8 mouse cellular contexts compared by ENCODE assay signal in genomic region chr12:99562073-99562866, GRCm38 (mm10). TPM values are rescaled to one million over a fixed set of nuclear protein-coding genes. Genes with fewer than 3 reads are reported as not detected.
DNase-seq lines count a peak whose midpoint lies in the region; ATAC-seq and TF ChIP-seq lines count a peak whose summit lies in the region.

No protein-coding gene starts in this region.

- peak; percentile 44 for ATAC-seq in granulocyte monocyte progenitor cell, adult 5-6 weeks (replicated peaks; ENCODE audit: poor library complexity, severe bottlenecking)
- ATAC-seq in intestine, embryonic 16.5 days, result peak; percentile 60
- peak; percentile 69 for ATAC-seq in midbrain, embryonic 11.5 days (ENCODE audit: low FRiP score)

- intact Hi-C loops in left cerebral cortex, postnatal 4 days (cut with DNase I), result loop anchor here (2.0 to 10.0 kb wide), 4 partner anchors 67 to 467 kb away; no protein-coding TSS in a partner anchor

- H3K27ac ChIP-seq in intestine, embryonic 16.5 days (ENCODE audit: low read length), result peak overlapping the region; percentile 84
- peak overlapping the region; percentile 48; the same call in 1 of the 2 replicates for H3K27ac ChIP-seq in midbrain, embryonic 11.5 days (ENCODE audit: low read depth, low read length)
- peak overlapping the region; percentile 25 for H3K27ac ChIP-seq in small intestine, adult 2 months (ENCODE audit: insufficient read depth, low read depth, low read length)

- no peaks in the 10 kb centered on the region for H3K36me3 ChIP-seq in intestine, embryonic 16.5 days (ENCODE audit: control insufficient read depth, insufficient read depth, low read length)
- no peaks in the 10 kb centered on the region for H3K36me3 ChIP-seq in midbrain, embryonic 11.5 days (ENCODE audit: control insufficient read depth, insufficient read depth, low read length)
- H3K36me3 ChIP-seq in small intestine, adult 2 months (ENCODE audit: control insufficient read depth, insufficient read depth, low read length), result no peaks in the 10 kb centered on the region

- peak overlapping the region; percentile 87 for H3K4me2 ChIP-seq in intestine, embryonic 16.5 days (ENCODE audit: low read depth, low read length)
- peak overlapping the region; percentile 52 for H3K4me2 ChIP-seq in midbrain, embryonic 11.5 days

- H3K9me3 ChIP-seq in intestine, embryonic 16.5 days (ENCODE audit: control insufficient read depth, low read length), result no peaks in the 10 kb centered on the region
- H3K9me3 ChIP-seq in midbrain, embryonic 11.5 days (ENCODE audit: control insufficient read depth, low read length), result no peaks in the 10 kb centered on the region

- TF ChIP-seq POLR2A in small intestine, adult 2 months (IDR thresholded peaks at IDR 0.05; ENCODE audit: low read depth, low read length), result 0 out of 2 replicates have a peak, but pooled peaks have one; percentile 36

- H3K9ac ChIP-seq in intestine, embryonic 16.5 days (ENCODE audit: low read depth, low read length), result peak overlapping the region; percentile 86
- H3K9ac ChIP-seq in midbrain, embryonic 11.5 days (ENCODE audit: low read length), result peak overlapping the region; percentile 69

- peaks cover 14% of the 10 kb centered on the region for H3K4me1 ChIP-seq in intestine, embryonic 16.5 days (ENCODE audit: control insufficient read depth, insufficient read depth, low read length)
- H3K4me1 ChIP-seq in midbrain, embryonic 11.5 days (ENCODE audit: control insufficient read depth, insufficient read depth, low read length), result peaks cover 11% of the 10 kb centered on the region
- H3K4me1 ChIP-seq in small intestine, adult 2 months (ENCODE audit: control insufficient read depth, insufficient read depth, insufficient read length, low read length), result peaks cover 3% of the 10 kb centered on the region; the same call in 1 of the 2 replicates

- H3K4me3 ChIP-seq in intestine, embryonic 16.5 days (ENCODE audit: low read length), result peak overlapping the region; percentile 82
- H3K4me3 ChIP-seq in midbrain, embryonic 11.5 days (ENCODE audit: low read depth, low read length), result peak overlapping the region; percentile 53
- H3K4me3 ChIP-seq in small intestine, adult 2 months (ENCODE audit: low read depth, low read length), result peak overlapping the region; percentile 62

- 2% methylated on average over 24 of the region's 24 CpGs for WGBS in intestine, embryonic 16.5 days
- under 1% methylated on average over 24 of the region's 24 CpGs for WGBS in midbrain, embryonic 11.5 days
- WGBS in small intestine, adult 2 months, result under 1% methylated on average over 24 of the region's 24 CpGs

- peak; percentile 69 for DNase-seq in 3134 (ENCODE audit: extremely low read depth, insufficient read length, low spot score)
- DNase-seq in adrenal gland, adult (ENCODE audit: inconsistent age in 2 of 2, low spot score in 1 of 2), result peak; percentile 74 to 92
- DNase-seq in embryo, embryonic 11 days, result peak; percentile 79
- peak; percentile 51 for DNase-seq in left cerebral cortex, postnatal 4 days
- DNase-seq in midbrain, embryonic 11.5 days (ENCODE audit: low spot score, missing footprints), result peak; percentile 96

- no peaks in the 10 kb centered on the region for H3K27me3 ChIP-seq in intestine, embryonic 16.5 days (replicated peaks; ENCODE audit: control insufficient read depth, insufficient read depth, low read length)
- H3K27me3 ChIP-seq in midbrain, embryonic 11.5 days (ENCODE audit: control insufficient read depth, insufficient read depth, low read length), result no peaks in the 10 kb centered on the region
- H3K27me3 ChIP-seq in small intestine, adult 2 months (ENCODE audit: control insufficient read depth, insufficient read depth, low read length), result no peaks in the 10 kb centered on the region

- TF ChIP-seq CTCF in small intestine, adult 2 months (IDR thresholded peaks at IDR 0.05; ENCODE audit: extremely low read depth, insufficient read length, insufficient replicate concordance, low read depth, low read length), result no peak

RNA-seq across cellular contexts. Expression of gene Foxn3, which starts 1.1 kb away (rescaled TPM):
- 68.7 and 164 TPM in 2 replicates for total RNA-seq in granulocyte monocyte progenitor cell, adult 5-6 weeks (2014; fragmentation: Nextera tagmentation)
- total RNA-seq in granulocyte monocyte progenitor cell, adult 5-6 weeks (2017), result 22.6 and 26.7 TPM in 2 replicates
- polyA plus RNA-seq in intestine, embryonic 16.5 days (2015; fragmentation: Nextera tagmentation; extraction: Ambion mirVana), result 43.0 and 45.2 TPM in 2 replicates
- 10 to 100 TPM; 73.5 to 79.5 TPM for total RNA-seq in left cerebral cortex, postnatal 4 days (2021)
- polyA plus RNA-seq in midbrain, embryonic 11.5 days (2014; fragmentation: Nextera tagmentation; extraction: Ambion mirVana), result 71.0 and 73.8 TPM in 2 replicates
- polyA plus RNA-seq in small intestine, adult 2 months (2012; rRNA removed), result 6.7 and 17.5 TPM in 2 replicates

Comparison
In these comparisons a context has a peak if more than half of its experiments do, and no peak if none do; other contexts are left out.
1. Peak in every context shown above with its lines: DNase-seq, ATAC-seq, H3K4me3 ChIP-seq and H3K27ac ChIP-seq.
2. H3K27ac ChIP-seq: peak in every context shown above with its lines; median percentile 84 in intestine, embryonic 16.5 days; 48 in midbrain, embryonic 11.5 days; 25 in small intestine, adult 2 months.